Mouse (Mus musculus) spleen, adult 12 weeks (tissue): ENCODE measurements at regions not wholly inside any gene's neighbourhood (a gene's known extent, or its start where the extent isn't known, plus 50 kb on each side); places are given as distances from the start of the nearest gene placed in this dataset.

Experiments
- DNase-seq: peaks from one replicate; pipeline ENCODE4 v3.0.0; 2022; ENCODE audit warnings: low spot score

- DNase-seq = no peak
Observed at GRCm38 (mm10) chr11:20985069-20985759, 105.9 kb upstream of the Peli1 start.

GRCm38 (mm10) chr11:20985771-20986170 lies 105.3 kb upstream of the Peli1 start:
- no peak for DNase-seq

GRCm38 (mm10) chr11:20987171-20987815 lies 103.8 kb upstream of the Peli1 start:
- no peak for DNase-seq

- DNase-seq = no peak
Observed at GRCm38 (mm10) chr11:20987841-20988251, 103.2 kb upstream of the Peli1 start.

GRCm38 (mm10) chr11:20988871-20989270 lies 102.2 kb upstream of the Peli1 start:
- no peak for DNase-seq

- no peak for DNase-seq
Observed at GRCm38 (mm10) chr11:20993580-20993979, 97.5 kb upstream of the Peli1 start.

- no peak for DNase-seq
Observed at GRCm38 (mm10) chr11:21001400-21001799, 89.7 kb upstream of the Peli1 start.

- no peak for DNase-seq
Observed at GRCm38 (mm10) chr11:21007222-21007621, 83.9 kb upstream of the Peli1 start.

- DNase-seq = no peak
Observed at GRCm38 (mm10) chr11:21009505-21009904, 81.6 kb upstream of the Peli1 start.

- DNase-seq = no peak
Observed at GRCm38 (mm10) chr11:21010867-21011266, 80.2 kb upstream of the Peli1 start.

- no peak for DNase-seq
Observed at GRCm38 (mm10) chr11:21014250-21014649, 76.8 kb upstream of the Peli1 start.

GRCm38 (mm10) chr11:21015536-21015935 lies 75.6 kb upstream of the Peli1 start:
- no peak for DNase-seq

- no peak for DNase-seq
Observed at GRCm38 (mm10) chr11:21016133-21016746, 74.9 kb upstream of the Peli1 start.

- no peak for DNase-seq
Observed at GRCm38 (mm10) chr11:21016791-21017329, 74.2 kb upstream of the Peli1 start.

GRCm38 (mm10) chr11:21019829-21020228 lies 71.3 kb upstream of the Peli1 start:
- no peak for DNase-seq

- no peak for DNase-seq
Observed at GRCm38 (mm10) chr11:21024111-21024510, 67.0 kb upstream of the Peli1 start.

- DNase-seq = no peak
Observed at GRCm38 (mm10) chr11:21024521-21024920, 66.6 kb upstream of the Peli1 start.

GRCm38 (mm10) chr11:21027299-21027698 lies 63.8 kb upstream of the Peli1 start:
- no peak for DNase-seq

GRCm38 (mm10) chr11:21030362-21030761 lies 60.7 kb upstream of the Peli1 start:
- no peak for DNase-seq

- DNase-seq = no peak
Observed at GRCm38 (mm10) chr11:21031816-21032215, 59.3 kb upstream of the Peli1 start.

GRCm38 (mm10) chr11:21033234-21033822 lies 57.8 kb upstream of the Peli1 start:
- DNase-seq = no peak

- DNase-seq = no peak
Observed at GRCm38 (mm10) chr11:21033823-21034401, 57.2 kb upstream of the Peli1 start.
